Mouse (Mus musculus): ENCODE results near the gene D7Ertd443e.

The D7Ertd443e gene

GRCm38 (mm10) chr7:134287570-134288222 lies 97.8 kb downstream of the D7Ertd443e start:
- DNase-seq, result peak; percentile 31

DNA sequence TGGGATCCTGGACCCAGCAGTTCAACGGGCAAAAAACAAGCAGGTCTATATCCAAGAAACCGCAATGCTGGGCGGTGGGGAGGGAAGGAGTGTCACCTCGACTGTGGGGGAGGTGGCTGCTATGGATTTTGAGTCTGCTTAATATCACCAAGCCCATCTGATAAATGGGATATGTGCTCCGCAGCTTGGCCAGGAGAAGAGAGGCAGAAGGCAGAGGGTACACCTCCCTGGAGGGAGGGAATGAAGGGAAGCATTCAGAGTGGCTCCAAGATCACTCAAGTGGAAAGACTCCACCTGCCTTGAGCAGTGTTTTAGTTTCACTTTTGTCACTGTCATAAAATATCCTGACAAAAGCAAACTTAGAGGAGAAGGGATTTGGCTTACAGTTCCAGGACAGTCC lies 112.5 kb downstream of the D7Ertd443e start:
- DNase-seq, result no peak

GRCm38 (mm10) chr7:134272421-134272820 lies 113.0 kb downstream of the D7Ertd443e start:
- DNase-seq, result no peak

DNA sequence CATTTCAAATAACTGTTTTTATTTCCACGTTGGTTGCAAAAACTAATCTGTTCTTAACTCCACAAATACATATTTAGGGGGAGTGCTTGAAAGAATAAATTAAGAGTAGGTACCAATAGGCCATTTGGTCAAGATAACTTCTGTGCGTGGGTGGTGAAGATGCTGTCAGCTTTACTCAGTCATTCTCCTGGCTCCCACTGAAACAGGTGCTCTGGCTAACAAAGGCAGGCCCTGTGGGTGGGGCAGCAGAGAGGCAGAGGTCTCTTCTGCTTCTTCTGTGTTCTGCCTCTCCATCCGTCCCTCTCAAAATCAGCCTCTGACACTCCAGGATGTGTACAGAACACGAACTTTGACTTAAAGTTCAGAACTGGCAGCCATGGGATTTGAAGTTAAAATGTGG lies 119.7 kb downstream of the D7Ertd443e start:
- DNase-seq, result no peak

GRCm38 (mm10) chr7:134263146-134263906 lies 122.1 kb downstream of the D7Ertd443e start:
- DNase-seq, result peak; percentile 79

DNA sequence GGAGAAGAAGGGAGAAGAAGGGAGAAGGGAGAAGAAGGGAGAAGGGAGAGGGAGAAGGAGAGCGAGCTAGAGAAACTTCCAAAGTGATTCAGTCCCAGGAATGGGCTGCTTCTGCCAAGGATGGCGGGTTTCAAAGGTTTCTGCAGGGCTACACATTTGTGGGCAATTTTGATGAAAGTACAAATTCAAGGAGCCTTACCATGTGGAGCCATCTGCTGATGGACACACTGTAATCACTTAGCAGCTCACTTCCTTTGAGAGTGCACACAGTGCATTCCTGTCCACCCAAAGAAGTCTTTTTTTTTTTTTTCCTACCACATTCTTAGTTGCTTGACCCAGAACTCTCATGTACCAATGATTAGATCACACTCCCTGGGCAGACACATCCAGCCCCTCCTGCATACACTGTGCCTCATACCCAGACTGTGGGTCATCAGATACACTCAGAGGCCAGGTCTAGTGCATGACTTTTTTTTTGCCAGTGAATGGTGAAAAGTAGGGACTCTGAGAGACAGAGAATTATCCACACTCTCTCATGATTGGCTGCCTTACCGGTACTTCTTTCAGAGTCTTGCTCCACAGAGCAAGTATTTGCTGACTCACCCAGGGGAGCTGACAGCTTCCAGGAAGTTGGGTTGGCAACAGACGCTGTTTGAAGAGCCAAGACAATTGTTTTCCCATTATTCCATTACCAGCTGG lies 124.3 kb downstream of the D7Ertd443e start:
- DNase-seq, result peak; percentile 45

DNA sequence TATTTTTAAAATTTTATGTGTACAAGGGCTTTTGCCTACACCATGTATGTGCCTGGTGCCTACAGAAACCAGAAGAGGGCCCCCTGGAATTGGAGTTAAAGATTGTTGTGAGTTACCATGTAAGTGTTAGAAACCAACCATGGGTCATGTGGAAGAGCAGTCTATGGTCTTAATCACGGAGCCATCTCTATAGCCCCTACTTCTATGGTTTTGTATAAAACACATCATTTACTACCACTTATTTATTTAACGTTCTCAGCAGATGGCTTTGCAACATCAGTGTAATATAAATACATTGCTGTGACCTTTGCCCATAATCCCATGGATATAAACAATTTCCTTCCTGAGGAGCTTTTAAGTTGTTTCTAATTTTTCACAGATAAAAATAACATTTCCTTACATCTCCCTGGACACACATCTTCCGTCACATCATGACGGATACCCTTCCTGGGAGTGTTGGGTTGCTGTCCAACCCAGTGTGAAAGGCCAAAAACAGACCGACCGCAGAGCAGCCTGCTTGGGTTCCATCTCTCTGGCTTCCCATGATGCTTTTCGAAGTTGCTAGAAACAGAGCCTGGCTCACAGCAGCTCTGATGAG lies 135.1 kb downstream of the D7Ertd443e start:
- DNase-seq, result no peak

- no peak for DNase-seq
Measured at GRCm38 (mm10) chr7:134248041-134248440, 137.4 kb downstream of the D7Ertd443e start.

DNA sequence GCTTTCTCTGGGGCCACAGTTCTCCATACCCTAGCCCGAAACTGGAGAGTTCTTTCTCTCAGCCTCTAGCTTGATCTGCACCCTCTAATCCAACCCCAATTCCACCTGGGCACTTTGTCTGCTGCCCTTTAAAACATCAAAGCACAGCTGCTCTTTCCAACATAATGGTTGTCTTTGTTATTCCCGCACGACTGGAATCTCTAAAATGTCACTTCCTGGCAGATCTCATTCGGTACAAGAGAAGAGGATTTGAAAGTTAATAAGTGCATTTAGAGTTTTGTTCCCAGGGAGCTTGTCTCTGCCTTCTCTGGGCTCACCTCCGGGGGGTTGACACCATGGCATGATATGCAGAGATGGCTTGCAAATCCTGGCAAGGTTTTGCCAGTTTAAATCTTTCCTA lies 138.8 kb downstream of the D7Ertd443e start:
- no peak for DNase-seq

DNA sequence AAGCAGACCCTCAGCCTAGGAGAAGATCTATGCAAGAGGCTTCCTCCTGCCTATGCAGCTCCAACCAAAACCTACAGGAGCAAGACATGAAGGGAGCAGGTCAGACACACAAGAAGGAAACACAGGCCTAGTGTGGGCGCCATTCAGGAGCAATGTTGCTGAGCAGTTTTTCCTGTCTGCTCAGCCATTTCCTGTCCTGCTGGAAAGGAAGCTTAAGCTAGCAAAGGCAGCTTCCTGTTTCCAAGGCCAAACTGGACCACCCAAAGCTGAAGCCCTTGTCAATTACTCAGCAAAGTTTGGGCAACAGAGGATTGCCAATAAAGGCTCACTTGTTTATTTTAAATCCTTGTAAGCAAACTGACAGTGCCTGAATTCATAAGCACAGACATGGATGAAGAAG lies 142.7 kb downstream of the D7Ertd443e start:
- no peak for DNase-seq

DNA sequence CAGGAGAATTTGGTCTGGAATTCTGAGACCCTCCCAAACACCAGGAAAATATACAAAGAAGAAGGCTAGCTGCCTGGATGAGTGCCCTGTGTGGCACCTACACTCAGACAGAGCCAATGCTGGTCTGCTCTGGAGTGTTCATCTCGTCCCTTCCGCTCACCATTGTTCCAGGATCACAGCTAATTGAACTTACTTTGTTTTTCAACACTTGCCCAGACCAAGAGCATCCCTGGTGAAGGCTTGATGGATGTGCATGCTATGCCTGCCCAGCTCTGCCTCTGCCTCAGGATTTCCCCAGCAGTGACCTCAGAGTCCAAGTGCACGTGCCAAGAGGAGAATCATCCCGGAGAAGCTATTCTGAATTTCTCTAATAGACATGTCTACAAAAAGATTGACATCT lies 144.2 kb downstream of the D7Ertd443e start:
- DNase-seq, result no peak

DNA sequence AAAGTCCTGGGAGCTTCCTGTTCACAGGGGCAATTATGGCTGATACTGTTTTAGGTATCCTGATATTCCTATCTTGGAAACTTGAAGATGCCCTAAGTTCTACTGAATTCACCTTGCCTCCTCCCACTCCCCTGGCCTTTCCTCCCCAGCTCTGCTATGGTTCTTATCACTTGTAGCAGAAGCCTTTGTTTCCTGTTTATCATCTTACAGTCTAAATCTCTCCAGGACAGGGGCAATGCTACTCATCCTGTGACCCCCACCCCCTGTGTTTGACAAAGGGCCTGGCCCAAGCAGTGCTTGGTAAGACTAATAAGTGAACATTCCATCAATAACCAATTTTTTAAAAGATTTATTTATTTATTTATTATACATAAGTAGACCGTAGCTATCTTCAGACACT lies 144.9 kb downstream of the D7Ertd443e start:
- no peak for DNase-seq

DNA sequence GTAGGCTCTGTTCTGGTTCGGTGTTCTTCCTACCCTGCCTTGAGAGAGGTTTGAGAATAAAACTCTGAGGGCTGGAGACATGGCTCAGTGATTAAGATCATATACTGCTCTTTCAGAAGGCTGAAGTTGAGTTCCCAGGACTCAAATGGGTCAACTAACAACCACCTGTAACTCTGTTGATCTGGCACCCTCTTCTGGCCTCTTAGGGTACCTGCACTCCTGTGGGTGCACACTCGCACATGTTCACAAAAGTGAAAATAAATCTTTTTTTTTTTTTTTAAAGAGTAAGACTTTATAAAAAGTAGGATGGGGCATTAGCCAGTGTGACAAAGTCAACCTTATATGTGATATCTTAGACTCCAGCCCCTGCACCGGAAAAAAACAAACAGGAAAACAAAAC lies 146.6 kb downstream of the D7Ertd443e start:
- DNase-seq, result no peak

DNA sequence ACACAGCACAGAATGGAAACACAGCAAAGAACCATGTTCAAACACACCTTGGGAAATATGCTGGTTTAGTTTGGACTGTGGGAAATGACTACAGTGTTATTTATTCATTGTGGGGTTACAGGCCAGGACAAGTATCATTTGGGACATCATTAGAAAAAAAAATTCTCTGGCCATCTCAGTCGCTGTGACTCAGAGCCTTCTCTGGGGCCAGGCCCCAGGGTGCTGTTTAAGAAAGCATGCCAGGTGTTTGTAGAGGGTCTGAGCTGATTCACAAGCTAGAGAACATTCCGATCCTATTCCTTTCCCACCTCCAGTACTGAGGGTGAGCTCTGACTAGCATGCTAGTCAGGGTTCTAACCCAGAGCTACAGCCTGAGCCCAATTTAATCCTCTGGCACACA lies 148.1 kb downstream of the D7Ertd443e start:
- DNase-seq, result no peak

DNA sequence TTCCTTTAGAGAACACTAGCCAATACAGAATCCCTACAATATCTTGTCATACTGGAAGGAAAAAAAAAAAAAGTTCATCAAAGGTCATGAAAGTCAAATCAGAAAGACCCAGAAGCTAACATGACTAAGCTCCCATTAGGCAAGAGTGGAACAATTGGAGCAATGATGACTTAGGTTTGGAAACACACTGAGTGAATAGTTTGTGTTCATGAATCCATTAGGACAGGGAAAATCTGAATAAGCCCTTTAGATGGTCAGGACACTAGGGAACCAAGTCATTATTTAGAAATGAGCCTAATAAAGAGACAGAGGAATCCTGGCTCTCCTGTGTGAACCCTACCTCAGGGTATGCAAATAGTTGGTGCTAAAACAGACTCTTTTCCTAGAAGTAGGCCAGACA lies 148.7 kb downstream of the D7Ertd443e start:
- DNase-seq, result no peak

- no peak for DNase-seq
Measured at GRCm38 (mm10) chr7:134235552-134235951, 149.9 kb downstream of the D7Ertd443e start.

DNA sequence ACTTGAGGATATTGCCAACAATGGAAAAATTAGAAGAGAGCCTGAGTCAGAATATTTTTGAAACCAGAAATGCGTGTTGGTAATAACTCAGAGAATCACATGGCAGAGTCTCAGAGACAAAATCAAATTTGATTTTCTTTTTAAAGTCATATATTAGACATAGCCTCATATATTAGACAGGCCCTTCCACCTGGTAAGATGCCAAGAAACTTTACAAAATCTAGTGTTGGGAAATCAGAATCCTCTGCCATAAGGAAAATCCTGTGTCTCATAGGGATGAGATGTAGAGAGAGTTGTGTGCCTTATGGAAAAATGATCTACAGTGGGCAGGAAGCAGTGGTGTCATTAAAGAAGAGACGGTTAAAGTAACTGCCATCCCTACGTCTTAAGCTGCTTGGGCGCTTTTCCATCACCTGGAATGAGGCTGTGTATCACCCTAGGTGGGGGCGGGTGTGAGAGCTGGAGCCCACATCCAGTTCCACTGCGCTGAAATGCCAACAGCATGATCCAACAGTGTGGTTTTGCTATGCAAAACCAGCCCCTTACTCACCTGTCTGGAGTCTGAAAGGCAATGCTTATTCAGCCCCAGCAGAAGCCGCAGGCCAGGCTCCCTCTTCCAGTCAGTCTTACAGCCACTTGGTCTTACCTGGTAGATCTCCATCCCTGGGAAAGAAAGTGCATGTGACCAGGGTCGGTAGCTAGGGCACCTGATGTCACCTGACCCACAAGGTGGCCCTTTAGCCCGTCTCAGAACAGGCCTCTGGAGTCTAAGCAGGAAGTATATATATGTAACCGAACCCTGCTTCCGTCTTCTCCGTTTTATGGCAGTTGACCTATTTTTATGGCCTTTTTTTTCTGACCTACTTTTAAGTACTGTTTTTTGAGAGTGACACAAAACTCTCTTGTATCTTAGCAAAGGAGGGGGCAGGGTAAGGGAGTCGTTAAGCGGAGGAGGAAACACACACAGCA lies 153.8 kb downstream of the D7Ertd443e start, which contains the start of gene Adam12:
TSS of gene Adam12 (minus strand) at position 769 of the 969 bp plus-strand sequence.
- no peak for DNase-seq

DNA sequence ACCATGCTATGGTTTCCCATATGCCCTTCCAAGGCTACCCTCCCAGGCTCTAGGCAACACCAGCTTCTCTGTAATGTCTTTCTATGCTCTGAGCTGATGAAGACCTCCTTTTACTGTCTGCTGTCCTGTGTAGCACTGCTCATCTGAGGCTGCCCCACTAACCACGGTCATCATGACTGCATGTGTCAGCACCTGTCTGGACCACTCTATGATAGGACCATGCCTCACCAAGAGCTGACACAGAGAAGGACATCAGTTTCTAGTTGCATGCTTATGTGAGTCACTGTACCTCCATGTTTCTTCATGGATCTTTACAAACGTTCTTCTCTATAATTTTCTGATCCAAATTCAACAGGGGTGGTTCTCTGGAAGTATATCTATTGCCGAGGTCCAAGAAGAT lies 154.8 kb downstream of the D7Ertd443e start:
- DNase-seq, result no peak

DNA sequence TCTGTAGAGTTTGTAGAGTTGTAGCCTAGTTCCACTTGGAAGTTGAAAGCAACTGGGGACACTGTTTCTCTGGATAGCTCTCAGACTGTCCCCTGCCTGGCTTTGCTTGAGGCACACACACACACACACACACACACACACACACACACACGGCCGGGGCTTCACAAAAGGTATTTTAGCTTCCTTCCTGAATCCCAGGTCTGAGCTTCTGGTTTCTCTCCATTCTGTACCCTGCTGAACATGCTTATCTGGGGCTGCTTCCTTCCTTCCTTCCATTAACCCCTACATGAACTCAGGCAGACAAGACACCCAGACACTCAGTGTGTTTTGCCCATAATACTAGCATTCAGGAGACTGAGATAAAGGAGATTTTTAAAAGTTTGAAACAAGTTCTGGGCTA lies 155.6 kb downstream of the D7Ertd443e start:
- no peak for DNase-seq

- peak; percentile 26 for DNase-seq
Measured at GRCm38 (mm10) chr7:134227773-134228455, 157.5 kb downstream of the D7Ertd443e start.

GRCm38 (mm10) chr7:134227101-134227500 lies 158.4 kb downstream of the D7Ertd443e start:
- DNase-seq, result no peak

GRCm38 (mm10) chr7:134226231-134226630 lies 159.2 kb downstream of the D7Ertd443e start:
- no peak for DNase-seq
